Mouse (Mus musculus): ENCODE results near the gene Prm3. TPM values are rescaled to one million over a fixed set of nuclear protein-coding genes. Genes with fewer than 3 reads are reported as not detected.

The Prm3 gene
- polyA plus RNA-seq, 1 experiment from 2014 or later: not detected

Other genes with a start within 250 kb of the Prm3 start
- gene Dexi, start 247.9 kb downstream of the Prm3 start, polyA plus RNA-seq (2015; fragmentation: Nextera tagmentation; extraction: Ambion mirVana): 23.5 and 24.8 TPM in 2 replicates
- 37.9 and 42.0 TPM in 2 replicates for gene Clec16a, start 245.6 kb downstream of the Prm3 start, polyA plus RNA-seq (2015; fragmentation: Nextera tagmentation; extraction: Ambion mirVana)
- gene Socs1, start 5.4 kb downstream of the Prm3 start, polyA plus RNA-seq (2015; fragmentation: Nextera tagmentation; extraction: Ambion mirVana): 15.0 and 15.4 TPM in 2 replicates
- gene Tnp2, start 2.3 kb downstream of the Prm3 start, polyA plus RNA-seq (2015; fragmentation: Nextera tagmentation; extraction: Ambion mirVana): not detected in 2 replicates
- not detected in 2 replicates for gene Prm2, start 5.2 kb upstream of the Prm3 start, polyA plus RNA-seq (2015; fragmentation: Nextera tagmentation; extraction: Ambion mirVana)
- not detected in 2 replicates for gene Prm1, start 14.9 kb upstream of the Prm3 start, polyA plus RNA-seq (2015; fragmentation: Nextera tagmentation; extraction: Ambion mirVana)
- not detected in 2 replicates for gene Gm11172, start 22.0 kb upstream of the Prm3 start, polyA plus RNA-seq (2015; fragmentation: Nextera tagmentation; extraction: Ambion mirVana)
- 3.5 and 3.9 TPM in 2 replicates for gene Rmi2, start 44.1 kb upstream of the Prm3 start, polyA plus RNA-seq (2015; fragmentation: Nextera tagmentation; extraction: Ambion mirVana)